Mouse (Mus musculus) bone marrow macrophage, adult 2 months (primary cell): ENCODE results near the gene Best3. TPM values are rescaled to one million over a fixed set of nuclear protein-coding genes. Genes with fewer than 3 reads are reported as not detected.
"Not testable (repeated sequence)": the region's sequence is repeated elsewhere in the genome, so short reads cannot be mapped to it uniquely, and the experiment has no call there.

Experiments
- H3K27ac ChIP-seq: 2 replicates; pipeline ENCODE4 v1.5.1; 2012; ENCODE audit warnings: low read depth, low read length; ENCODE audit not compliant: insufficient read depth
- H3K4me1 ChIP-seq: 2 replicates; pipeline ENCODE4 v1.6.1; 2012; ENCODE audit warnings: low read length; ENCODE audit not compliant: control insufficient read depth, insufficient read depth
- H3K4me3 ChIP-seq: 2 replicates; pipeline ENCODE4 v1.5.1; 2012; ENCODE audit warnings: mild to moderate bottlenecking, low read length, moderate library complexity; ENCODE audit not compliant: insufficient read depth
- CTCF ChIP-seq: IDR thresholded peaks from 2 replicates; pipeline ENCODE4 v1.5.1; 2012; ENCODE audit warnings: low read depth, mild to moderate bottlenecking, low read length, moderate library complexity
- POLR2A ChIP-seq: IDR thresholded peaks from 2 replicates; pipeline ENCODE4 v1.6.1; 2012; ENCODE audit warnings: mild to moderate bottlenecking, low read depth, low read length, borderline replicate concordance
- polyA plus RNA-seq: library from polyadenylated mRNA; stranded (reverse); fragments of >200 nt; gene quantifications from 2 replicates; pipeline ENCODE4 v1.2.4, GENCODE M21; 2012; ENCODE audit not compliant: missing spikeins, insufficient read depth, insufficient read length

Gene Best3
- polyA plus RNA-seq, 1 experiment, result not detected

DNA sequence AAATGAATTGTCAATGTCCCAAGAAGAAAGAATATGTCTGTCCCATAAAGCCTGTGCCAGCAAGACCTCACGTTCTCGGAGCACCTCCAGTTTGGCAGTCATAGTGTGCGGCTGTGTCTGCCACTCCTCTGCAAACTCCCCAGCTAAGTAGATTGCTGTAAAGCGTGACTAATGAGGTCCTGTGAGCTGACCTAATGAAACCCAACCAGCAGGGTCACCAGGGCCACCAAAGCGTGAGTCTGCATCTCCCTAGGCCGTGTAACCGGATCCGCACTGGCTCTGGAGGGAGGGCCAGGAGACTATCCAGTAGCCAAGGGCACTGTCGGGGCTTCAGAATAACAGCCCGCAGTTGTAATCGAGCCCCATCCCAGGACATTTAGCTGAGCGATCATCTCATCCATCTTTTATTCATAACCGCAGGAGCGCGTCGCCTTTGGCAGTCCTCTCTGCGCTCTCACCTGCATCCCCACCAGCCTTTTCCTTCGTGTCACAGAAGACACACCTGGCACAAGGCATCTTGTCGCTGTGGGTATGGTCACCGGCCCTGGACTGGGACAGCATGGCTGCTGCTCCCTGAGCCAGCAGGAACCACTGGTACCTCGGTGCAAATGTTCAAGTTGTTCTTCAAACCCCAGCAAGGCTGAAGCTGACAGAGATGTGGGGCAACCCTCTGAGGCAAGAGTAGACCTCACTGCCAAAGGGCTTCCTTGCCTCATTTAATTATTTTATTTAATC lies 35.1 kb downstream of the Best3 start:
- TF ChIP-seq POLR2A, result no peak
- no peak for TF ChIP-seq CTCF
- Histone ChIP-seq H3K4me3 (no peak overlapping the region), H3K4me1 (no peaks in the 10 kb centered on the region), H3K27ac (no peak overlapping the region)

DNA sequence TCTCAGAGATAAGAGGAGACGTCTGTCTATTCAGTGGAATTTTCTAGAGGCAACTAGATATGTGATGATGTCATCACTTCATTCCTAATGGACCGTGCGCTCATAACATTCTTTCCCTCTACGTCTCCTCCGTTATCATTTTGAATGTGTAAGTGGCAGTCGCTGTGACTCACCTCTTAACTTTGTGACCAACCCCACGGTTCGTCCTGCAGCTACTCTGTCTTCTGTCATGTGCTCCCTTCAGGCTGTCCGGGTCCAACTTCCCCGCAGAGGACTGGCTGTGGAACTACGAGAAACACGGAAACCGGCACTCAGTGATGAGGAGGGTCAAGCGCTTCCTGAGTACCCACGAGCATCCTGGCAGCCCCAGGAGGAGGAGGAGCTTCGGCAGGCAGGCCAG lies 37.6 kb downstream of the Best3 start:
- no peak for TF ChIP-seq CTCF
- TF ChIP-seq POLR2A, result no peak
- Histone ChIP-seq H3K4me3 (no peak overlapping the region), H3K27ac (no peak overlapping the region), H3K4me1 (no peaks in the 10 kb centered on the region)

DNA sequence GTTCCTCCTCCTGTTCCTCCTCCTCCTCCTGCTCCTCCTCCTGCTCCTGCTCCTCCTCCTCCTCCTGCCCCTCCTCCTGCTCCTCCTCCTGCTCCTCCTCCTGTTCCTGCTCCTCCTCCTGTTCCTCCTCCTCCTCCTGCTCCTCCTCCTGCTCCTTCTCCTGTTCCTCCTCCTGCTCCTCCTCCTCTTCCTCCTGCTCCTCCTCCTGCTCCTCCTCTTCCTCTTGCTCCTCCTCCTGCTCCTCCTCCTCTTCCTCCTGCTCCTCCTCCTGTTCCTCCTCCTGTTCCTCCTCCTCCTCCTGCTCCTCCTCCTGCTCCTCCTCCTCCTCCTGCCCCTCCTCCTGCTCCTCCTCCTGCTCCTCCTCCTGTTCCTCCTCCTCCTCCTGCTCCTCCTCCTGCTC lies 39.7 kb downstream of the Best3 start:
- not testable (repeated sequence) for H3K4me3 ChIP-seq, H3K4me1 ChIP-seq, H3K27ac ChIP-seq

DNA sequence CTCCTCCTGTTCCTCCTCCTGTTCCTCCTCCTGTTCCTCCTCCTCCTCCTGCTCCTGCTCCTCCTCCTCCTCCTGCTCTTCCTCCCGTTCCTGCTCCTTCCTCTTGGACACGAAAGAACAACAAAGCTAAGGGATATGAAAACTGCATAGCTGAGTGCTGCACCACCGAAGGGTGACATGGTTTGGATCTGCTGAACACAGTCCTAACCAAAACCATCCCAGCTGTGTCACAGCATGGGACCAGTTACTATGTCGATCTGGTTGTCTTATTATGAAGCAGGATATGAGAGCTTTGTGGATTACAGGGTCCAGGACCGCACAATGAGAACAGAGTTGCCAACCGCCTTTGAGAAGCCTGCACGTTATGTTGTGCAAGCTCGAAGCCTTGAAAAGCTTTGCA lies 40.1 kb downstream of the Best3 start:
- no peak overlapping the region for H3K4me3 ChIP-seq
- H3K4me1 ChIP-seq, result no peaks in the 10 kb centered on the region
- H3K27ac ChIP-seq, result no peak overlapping the region
- TF ChIP-seq CTCF (no peak), POLR2A (no peak)

DNA sequence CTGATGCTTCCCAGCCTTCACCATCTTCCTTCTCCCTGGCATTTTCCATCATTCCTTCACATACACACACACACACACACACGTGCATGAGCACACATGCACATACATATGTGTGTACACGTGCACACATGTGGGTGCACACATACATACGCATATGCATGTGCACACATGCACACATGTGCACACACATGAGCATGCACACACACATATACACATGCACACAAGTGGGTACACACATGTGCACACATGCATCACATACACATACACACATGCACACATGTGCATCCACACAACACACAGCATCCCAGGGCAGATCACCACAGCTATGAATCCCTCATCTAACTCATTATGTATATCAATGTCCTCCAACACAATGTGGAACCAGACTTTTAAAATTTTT lies 45.0 kb downstream of the Best3 start:
- TF ChIP-seq CTCF (no peak), POLR2A (no peak)
- Histone ChIP-seq H3K27ac (no peak overlapping the region), H3K4me3 (no peak overlapping the region), H3K4me1 (no peaks in the 10 kb centered on the region)

DNA sequence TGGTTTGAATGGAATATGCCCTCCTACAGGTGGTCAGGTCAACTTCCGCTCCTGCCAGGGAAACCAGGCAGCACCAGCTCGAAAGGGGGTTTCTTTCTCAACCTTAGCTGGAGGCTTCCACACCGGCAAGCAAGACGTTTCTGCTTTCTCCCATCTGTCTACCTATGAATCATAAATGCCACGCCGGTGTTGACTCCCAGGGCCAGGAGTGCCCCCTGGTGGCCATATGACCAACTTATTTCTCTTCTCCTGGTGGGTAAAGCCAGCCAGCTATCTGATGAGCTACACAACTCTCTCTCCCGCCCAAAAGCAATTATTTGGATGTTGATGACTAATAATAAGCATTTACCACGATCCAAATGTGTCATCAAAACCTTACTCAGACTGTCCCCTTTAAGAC lies 47.7 kb downstream of the Best3 start:
- Histone ChIP-seq H3K4me3 (no peak overlapping the region), H3K4me1 (no peaks in the 10 kb centered on the region), H3K27ac (no peak overlapping the region)
- TF ChIP-seq CTCF (peak; percentile 97), POLR2A (no peak)

DNA sequence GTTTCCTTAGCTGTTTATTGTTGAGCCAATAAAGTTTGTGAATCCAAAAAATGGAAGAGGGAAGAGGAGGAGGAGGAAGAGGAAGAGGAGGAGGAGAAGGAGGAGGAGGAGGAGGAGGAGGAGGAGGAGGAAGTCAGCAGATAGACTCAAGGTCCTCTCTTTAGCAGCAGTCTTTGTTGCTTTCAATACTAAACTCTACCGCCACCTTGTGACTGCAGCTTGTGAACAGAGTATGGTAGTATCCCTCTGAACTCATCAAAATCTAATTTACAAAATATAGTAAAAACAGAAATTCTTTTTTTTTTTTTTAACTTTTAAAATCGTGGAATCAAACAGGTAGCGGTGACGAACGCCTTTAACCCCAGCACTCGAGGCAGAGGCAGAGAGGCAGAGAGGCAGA lies 54.2 kb downstream of the Best3 start:
- H3K27ac ChIP-seq, result no peak overlapping the region
- H3K4me1 ChIP-seq, result no peaks in the 10 kb centered on the region
- H3K4me3 ChIP-seq, result no peak overlapping the region
- TF ChIP-seq CTCF (no peak), POLR2A (no peak)

DNA sequence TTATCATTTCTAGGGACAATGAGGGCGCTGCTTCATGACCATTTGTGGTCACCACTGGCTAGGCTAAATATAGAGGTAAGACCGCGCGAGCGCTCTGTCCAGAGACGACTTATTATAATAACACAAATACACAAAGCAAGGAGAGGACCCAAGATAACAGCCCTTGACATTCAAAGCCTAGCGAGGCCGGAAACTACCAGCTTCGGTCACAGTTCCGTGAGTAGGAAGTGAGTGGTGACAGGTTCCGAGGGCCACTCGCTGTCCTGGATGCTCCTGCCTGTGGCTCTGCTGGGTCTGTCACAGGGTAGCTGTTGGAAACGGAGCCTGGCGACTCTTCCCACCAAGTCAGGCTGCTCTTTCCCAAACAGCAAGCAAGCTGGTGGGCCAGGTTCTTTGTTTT lies 56.2 kb downstream of the Best3 start:
- TF ChIP-seq CTCF, result no peak
- TF ChIP-seq POLR2A, result no peak
- Histone ChIP-seq H3K4me3 (no peak overlapping the region), H3K4me1 (peaks cover 2% of the 10 kb centered on the region), H3K27ac (no peak overlapping the region)

DNA sequence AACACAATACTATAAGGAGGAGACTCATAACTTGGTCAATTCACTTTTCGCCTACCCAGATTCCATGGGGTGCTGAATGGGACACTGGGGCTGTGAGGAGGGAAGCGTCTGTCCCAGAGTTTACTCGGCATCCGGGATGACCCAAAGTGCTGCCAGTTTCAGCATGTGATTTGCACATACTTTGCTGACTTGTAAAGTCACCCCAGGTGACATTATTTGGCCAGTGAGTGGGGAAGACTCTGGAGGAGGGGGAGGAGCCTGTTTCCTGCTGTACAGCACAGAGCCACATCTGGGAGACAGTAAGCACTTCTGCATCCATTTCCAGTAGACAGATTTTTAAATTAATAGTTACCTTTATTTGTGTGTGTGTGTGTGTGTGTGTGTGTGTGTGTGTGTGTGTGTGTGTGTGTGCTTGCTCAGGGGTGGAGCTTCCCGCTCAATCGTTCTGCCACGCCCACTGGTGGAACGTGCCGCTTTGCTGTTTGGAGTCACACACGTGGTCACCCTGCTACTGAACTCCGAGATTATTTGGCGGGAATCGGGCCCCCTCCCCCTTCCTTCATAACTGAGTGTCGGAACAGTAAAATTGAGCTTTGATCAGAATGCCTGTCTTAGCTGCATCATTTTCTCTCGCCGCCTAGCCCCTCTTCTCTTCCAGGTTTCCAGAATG lies 57.5 kb downstream of the Best3 start:
- H3K27ac ChIP-seq, H3K4me3 ChIP-seq, H3K4me1 ChIP-seq: not testable (repeated sequence)

DNA sequence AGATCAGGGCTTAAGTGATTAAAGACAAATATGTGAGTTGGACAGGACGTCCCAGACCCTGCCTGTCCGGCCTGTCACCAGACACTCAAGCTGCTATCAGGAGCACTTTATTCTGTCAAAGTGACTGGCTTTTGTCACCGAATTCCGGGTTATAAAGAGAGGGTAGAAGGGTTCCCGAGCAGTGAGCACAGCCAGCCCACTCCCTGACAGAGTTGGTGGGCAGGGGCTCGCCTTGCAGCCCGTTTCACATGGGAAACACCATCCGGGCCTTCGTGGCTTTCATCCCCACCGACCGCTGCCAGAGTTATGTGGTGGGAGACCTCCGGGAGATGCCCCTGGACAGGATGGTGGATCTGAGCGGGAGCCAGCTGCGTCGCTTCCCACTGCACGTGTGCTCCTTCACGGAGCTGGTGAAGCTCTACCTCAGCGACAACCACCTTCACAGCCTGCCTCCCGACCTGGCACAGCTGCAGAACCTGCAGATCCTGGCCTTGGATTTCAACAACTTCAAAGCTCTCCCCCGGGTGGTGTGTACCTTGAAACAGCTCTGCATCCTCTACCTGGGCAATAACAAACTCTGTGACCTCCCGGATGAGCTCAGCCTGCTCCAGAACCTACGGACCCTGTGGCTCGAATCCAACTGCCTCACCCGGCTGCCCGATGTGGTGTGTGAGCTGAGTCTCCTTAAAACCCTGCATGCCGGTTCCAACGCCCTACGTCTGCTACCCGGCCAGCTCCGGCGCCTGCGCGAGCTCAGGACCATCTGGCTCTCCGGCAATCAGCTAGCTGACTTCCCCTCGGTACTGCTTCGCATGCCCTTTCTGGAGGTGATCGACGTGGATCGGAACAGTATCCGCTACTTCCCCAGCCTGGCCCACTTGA lies 59.3 kb downstream of the Best3 start, which contains the start of gene Lrrc10:
Gene Lrrc10, plus strand, starts transcription at position 167 of the 882 bp plus-strand sequence.
- no peak within 1 kb of the TSS for H3K27ac ChIP-seq
- no peak within 1 kb of the TSS for H3K4me3 ChIP-seq
- peaks cover 2% of the 10 kb centered on the region for H3K4me1 ChIP-seq
- TF ChIP-seq POLR2A (no peak), CTCF (no peak)
